Mouse (Mus musculus) brain, embryonic 14.5 days (tissue): Measurements from ENCODE around the gene Ctf1.

ENCODE experiments used
- CTCF ChIP-seq: fragments of 200-500 bp; IDR thresholded peaks from 2 replicates; pipeline ENCODE4 v1.5.1; 2012; ENCODE audit warnings: inconsistent platforms, mild to moderate bottlenecking, moderate library complexity, borderline replicate concordance; ENCODE audit not compliant: insufficient read depth, insufficient read length; ENCODE audit errors: extremely low read depth
- POLR2A ChIP-seq: fragments of 200-500 bp; IDR thresholded peaks from 2 replicates; pipeline ENCODE4 v1.6.1; 2012; ENCODE audit warnings: mild to moderate bottlenecking, inconsistent platforms, borderline replicate concordance; ENCODE audit not compliant: poor library complexity, insufficient read depth, insufficient read length, severe bottlenecking; ENCODE audit errors: extremely low read depth

GRCm38 (mm10) chr7:127689626-127690280 lies 22.8 kb upstream of the Ctf1 start:
- TF ChIP-seq POLR2A (no peak), CTCF (no peak)
